Mouse (Mus musculus) midbrain, embryonic 14.5 days (tissue): ENCODE measurements at regions not wholly inside any gene's neighbourhood (a gene's known extent, or its start where the extent isn't known, plus 50 kb on each side); places are given as distances from the start of the nearest gene placed in this dataset.

Source experiments
- ATAC-seq: fragments of 200-750 bp; cut with Nextera tagmentation; 2 replicates; pipeline ENCODE4 v1.8.0; 2017; ENCODE audit warnings: moderate number of reproducible peaks, moderate library complexity; ENCODE audit not compliant: low FRiP score, low TSS enrichment
- DNase-seq: peaks from one replicate; pipeline ENCODE4 v3.0.0-alpha.2; 2015
- H3K27ac ChIP-seq: fragments of 300-500 bp; sonication (generic); replicated peaks from 2 replicates; pipeline ENCODE4 v1.5.1; 2014; ENCODE audit warnings: mild to moderate bottlenecking, low read depth, low read length, moderate library complexity
- H3K27me3 ChIP-seq: fragments of 300-500 bp; sonication (generic); 2 replicates; pipeline ENCODE4 v1.6.1; 2014; ENCODE audit warnings: low read length, control low read depth, mixed read lengths; ENCODE audit not compliant: control insufficient read depth, insufficient read depth
- H3K36me3 ChIP-seq: fragments of 300-500 bp; sonication (generic); 2 replicates; pipeline ENCODE4 v1.6.1; 2014; ENCODE audit warnings: low read length, control low read depth; ENCODE audit not compliant: control insufficient read depth, insufficient read depth
- H3K4me1 ChIP-seq: fragments of 300-500 bp; sonication (generic); 2 replicates; pipeline ENCODE4 v1.6.1; 2014; ENCODE audit warnings: mild to moderate bottlenecking, antibody characterized with exemption, low read length, control low read depth; ENCODE audit not compliant: control insufficient read depth, insufficient read depth
- H3K4me2 ChIP-seq: fragments of 300-500 bp; sonication (generic); 2 replicates; pipeline ENCODE4 v1.6.1; 2014; ENCODE audit warnings: mild to moderate bottlenecking, low read length, moderate library complexity
- H3K4me3 ChIP-seq: fragments of 300-500 bp; sonication (generic); replicated peaks from 2 replicates; pipeline ENCODE4 v1.5.1; 2014; ENCODE audit warnings: low read depth, low read length
- H3K9ac ChIP-seq: fragments of 300-500 bp; sonication (generic); replicated peaks from 2 replicates; pipeline ENCODE4 v1.6.1; 2014; ENCODE audit warnings: mild to moderate bottlenecking, low read length, moderate library complexity
- H3K9me3 ChIP-seq: fragments of 300-500 bp; sonication (generic); 2 replicates; pipeline ENCODE4 v1.6.1; 2016; ENCODE audit warnings: low read length, control low read depth, mixed read lengths; ENCODE audit not compliant: control insufficient read depth
- WGBS: fragments of 180-500 bp; shearing (Covaris S2); extraction: QIAGEN DNeasy Blood & Tissue Kit; methylation state at CpG from one replicate; pipeline ENCODE4 v1.1.7; 2014; 5-methylcytosine and 5-hydroxymethylcytosine counted together

DNA sequence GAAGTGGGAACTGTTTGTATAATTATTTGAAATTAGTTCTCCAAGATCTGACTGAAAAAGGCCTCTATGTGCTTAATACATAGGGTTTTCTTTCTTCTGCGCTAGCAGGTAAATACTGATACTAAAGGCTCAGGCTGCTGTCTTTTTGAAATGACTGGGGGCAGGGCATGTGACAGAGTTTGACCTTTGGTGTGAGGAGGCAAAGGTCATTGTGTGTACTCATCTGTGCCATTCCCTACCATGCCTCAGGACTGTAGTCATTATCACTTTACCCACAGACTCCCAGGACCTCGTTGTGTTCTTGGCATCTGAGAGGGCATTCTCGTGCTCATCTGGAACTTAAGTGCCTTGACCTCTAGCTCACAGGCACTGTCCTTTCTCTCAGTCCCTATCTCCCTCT lies 88.5 kb downstream of the Sox1 start:
- H3K4me1 ChIP-seq, result peaks cover 24% of the 10 kb centered on the region; the same call in 1 of the 2 replicates
- no peak for DNase-seq
- ATAC-seq, result no peak
- no peak overlapping the region for H3K9ac ChIP-seq
- 86% methylated on average over 3 of the region's 3 CpGs for WGBS
- no peaks in the 10 kb centered on the region for H3K9me3 ChIP-seq
- H3K4me3 ChIP-seq, result no peak overlapping the region
- peaks cover 5% of the 10 kb centered on the region; the same call in 1 of the 2 replicates for H3K27me3 ChIP-seq
- H3K4me2 ChIP-seq, result no peak overlapping the region
- no peaks in the 10 kb centered on the region for H3K36me3 ChIP-seq
- no peak overlapping the region for H3K27ac ChIP-seq

DNA sequence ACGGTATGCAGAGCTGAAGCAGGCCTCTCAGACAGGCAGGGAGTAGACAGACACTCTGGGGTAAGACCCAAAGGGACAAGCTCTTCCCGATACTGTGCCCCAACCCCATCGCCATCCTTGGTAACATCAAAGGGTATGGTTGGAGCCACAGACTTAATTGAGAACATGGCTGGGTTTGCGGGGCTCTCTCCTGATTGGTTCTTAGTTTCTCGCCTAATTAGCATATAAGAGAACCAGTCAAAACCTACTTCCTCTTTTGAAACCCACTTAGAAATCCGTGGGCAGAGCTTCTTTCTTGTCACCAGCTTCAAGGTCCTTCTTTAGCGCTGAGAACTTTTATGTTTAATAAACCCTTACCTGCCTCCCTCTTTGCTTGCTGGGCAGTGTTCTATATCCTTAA lies 87.5 kb upstream of the Spaca7 start:
- peaks cover 19% of the 10 kb centered on the region; the same call in 1 of the 2 replicates for H3K4me1 ChIP-seq
- no peaks in the 10 kb centered on the region for H3K9me3 ChIP-seq
- no peak overlapping the region for H3K9ac ChIP-seq
- ATAC-seq (no peak), DNase-seq (no peak)
- H3K36me3 ChIP-seq, result no peaks in the 10 kb centered on the region
- H3K4me3 ChIP-seq, result no peak overlapping the region
- 78% methylated on average over 7 of the region's 7 CpGs for WGBS
- H3K4me2 ChIP-seq, result no peak overlapping the region
- peaks cover 5% of the 10 kb centered on the region; the same call in 1 of the 2 replicates for H3K27me3 ChIP-seq
- H3K27ac ChIP-seq, result no peak overlapping the region

DNA sequence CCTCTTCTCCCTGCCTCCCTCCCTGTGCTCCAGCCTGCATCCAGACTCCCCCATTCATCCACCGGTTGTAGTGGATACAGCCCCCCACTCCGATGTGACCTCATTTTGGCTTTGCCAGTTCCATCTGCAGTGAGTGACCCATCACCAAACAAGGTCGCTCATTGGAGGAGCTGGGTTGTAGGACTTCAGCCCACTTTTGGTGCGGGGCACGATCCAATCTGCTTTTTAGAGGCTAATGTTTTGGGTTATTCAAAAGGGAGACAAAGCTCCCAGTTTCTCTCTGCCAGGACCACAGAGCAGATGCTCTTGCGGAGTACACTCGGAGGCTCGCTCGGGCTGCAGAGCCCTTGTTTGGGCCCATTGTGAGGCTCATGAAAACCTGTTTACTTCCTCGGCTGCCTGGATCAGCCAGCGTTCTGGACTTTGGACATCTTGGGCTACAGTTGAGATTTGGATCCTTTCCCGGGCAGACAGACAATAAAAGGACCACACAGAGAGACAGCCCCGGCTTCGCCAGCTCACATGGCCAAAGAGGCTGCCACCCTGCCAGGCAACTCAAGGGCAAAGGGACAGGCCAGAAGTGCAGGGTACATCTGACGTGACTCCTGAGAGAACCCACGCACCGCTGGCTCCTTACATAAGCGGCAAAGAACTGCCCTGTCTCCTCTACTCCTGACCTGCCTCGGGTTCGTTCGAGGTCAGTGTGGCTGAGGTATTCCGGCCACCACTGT lies 86.3 kb upstream of the Spaca7 start:
- no peaks in the 10 kb centered on the region for H3K9me3 ChIP-seq
- no peak overlapping the region for H3K9ac ChIP-seq
- H3K4me2 ChIP-seq, result no peak overlapping the region
- peak; percentile 73 for DNase-seq
- peak overlapping the region; percentile 53; the same call in 1 of the 2 replicates for H3K27ac ChIP-seq
- no peak overlapping the region for H3K4me3 ChIP-seq
- peak; percentile 60 for ATAC-seq
- H3K36me3 ChIP-seq, result no peaks in the 10 kb centered on the region
- peaks cover 5% of the 10 kb centered on the region; the same call in 1 of the 2 replicates for H3K27me3 ChIP-seq
- H3K4me1 ChIP-seq, result peaks cover 19% of the 10 kb centered on the region; the same call in 1 of the 2 replicates
- WGBS, result 48% methylated on average over 22 of the region's 22 CpGs

DNA sequence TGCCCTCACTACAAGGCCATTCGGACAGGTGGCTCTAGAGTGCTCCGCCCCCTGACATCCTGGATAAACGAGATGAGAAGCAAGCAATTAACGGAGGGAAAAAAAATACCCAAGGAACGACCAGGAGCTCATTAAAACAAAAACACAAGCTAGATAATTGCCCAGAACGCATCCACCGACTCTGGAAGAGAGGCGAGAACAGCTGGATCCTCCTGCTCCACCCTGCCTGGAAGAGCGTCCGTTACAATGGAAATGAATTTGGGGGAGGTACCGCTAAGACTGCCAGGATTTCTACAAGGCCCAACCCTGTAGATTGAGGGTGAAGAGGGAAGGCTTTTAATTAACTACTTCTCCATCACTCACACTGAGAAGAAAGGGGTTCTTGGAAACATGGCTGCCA lies 85.6 kb upstream of the Spaca7 start:
- Histone ChIP-seq H3K27ac (0 out of 2 replicates have a peak overlapping the region, but pooled peaks have one; percentile 53), H3K9me3 (no peaks in the 10 kb centered on the region), H3K4me1 (peaks cover 12% of the 10 kb centered on the region; the same call in 1 of the 2 replicates), H3K9ac (no peak overlapping the region), H3K4me3 (no peak overlapping the region), H3K27me3 (peaks cover 3% of the 10 kb centered on the region; the same call in 1 of the 2 replicates), H3K36me3 (no peaks in the 10 kb centered on the region), H3K4me2 (no peak overlapping the region)
- no peak for DNase-seq
- ATAC-seq, result no peak
- 53% methylated on average over 11 of the region's 11 CpGs for WGBS

DNA sequence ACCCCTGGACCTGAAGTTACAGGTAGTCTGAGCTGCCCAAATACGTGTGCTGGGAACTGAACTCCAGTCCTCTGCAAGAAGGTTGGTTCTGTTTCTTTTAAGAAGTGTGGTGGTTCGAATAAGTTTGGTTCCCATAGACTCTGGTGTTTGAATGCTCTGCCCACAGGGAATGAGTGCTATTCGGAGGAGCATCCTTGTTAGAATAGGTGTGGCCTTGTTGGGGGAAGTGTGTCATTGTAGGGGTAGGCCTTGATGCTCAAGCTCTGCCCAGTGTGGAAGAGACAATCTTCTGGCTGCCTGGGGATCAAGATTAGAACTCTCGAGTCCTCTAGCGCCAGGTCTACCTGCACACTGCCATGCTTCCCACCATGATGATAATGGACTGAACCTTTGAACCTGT lies 83.6 kb upstream of the Spaca7 start:
- Histone ChIP-seq H3K9ac (no peak overlapping the region), H3K36me3 (no peaks in the 10 kb centered on the region), H3K27ac (no peak overlapping the region), H3K4me1 (peaks cover 10% of the 10 kb centered on the region; the same call in 1 of the 2 replicates), H3K4me2 (no peak overlapping the region), H3K4me3 (no peak overlapping the region), H3K9me3 (no peaks in the 10 kb centered on the region), H3K27me3 (no peaks in the 10 kb centered on the region)
- no peak for ATAC-seq
- no peak for DNase-seq
- WGBS, result 97% methylated on average over 5 of the region's 5 CpGs

DNA sequence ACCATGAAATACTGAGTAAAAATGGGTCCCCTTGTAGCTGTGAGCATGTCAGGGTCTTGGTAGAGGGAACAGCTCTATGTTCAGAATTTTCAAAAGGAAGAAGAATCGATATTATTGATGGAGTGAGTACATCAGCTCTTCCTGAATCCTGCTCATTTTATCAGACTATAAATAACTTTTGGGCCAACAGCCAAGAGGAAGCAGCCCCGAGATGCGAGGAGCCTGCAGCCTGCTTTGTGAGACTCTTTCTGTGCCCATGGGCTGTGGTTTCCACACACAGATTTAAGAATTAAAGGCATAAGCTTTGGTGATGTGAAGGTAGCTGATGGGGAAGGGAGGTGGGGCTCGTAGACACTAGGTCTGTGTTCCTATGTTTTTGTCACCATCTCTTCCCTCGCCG lies 81.4 kb upstream of the Spaca7 start:
- H3K9me3 ChIP-seq, result no peaks in the 10 kb centered on the region
- H3K4me3 ChIP-seq, result no peak overlapping the region
- no peaks in the 10 kb centered on the region for H3K36me3 ChIP-seq
- DNase-seq (no peak), ATAC-seq (no peak)
- H3K27me3 ChIP-seq, result no peaks in the 10 kb centered on the region
- 88% methylated on average over 6 of the region's 6 CpGs for WGBS
- no peak overlapping the region for H3K9ac ChIP-seq
- H3K27ac ChIP-seq, result no peak overlapping the region
- 0 out of 2 replicates have a peak, but pooled peaks cover under 1% of the 10 kb centered on the region for H3K4me1 ChIP-seq
- no peak overlapping the region for H3K4me2 ChIP-seq

DNA sequence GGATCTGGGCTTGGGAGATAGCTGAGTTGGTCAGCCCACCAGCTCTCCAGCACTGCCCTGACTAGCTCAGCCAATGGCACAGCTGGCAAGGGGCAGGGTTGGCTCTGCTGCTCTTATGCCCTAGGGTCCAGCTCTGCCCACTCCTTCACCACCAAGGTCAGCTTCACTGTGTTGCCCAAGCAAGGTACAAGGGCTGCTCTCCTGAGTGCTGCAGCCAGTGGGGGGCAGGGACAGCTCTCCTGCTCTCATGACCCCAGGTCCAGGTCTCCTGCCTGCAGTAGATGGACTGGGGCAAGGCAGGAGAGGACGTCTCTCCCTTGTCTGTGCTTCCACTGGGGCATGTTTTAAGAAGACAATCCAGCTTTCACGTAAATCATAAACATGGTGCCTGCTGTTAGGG lies 80.4 kb upstream of the Spaca7 start:
- Histone ChIP-seq H3K4me3 (no peak overlapping the region), H3K27ac (no peak overlapping the region), H3K4me1 (0 out of 2 replicates have a peak, but pooled peaks cover 5% of the 10 kb centered on the region), H3K36me3 (no peaks in the 10 kb centered on the region), H3K9ac (no peak overlapping the region), H3K27me3 (0 out of 2 replicates have a peak, but pooled peaks cover 3% of the 10 kb centered on the region), H3K4me2 (no peak overlapping the region), H3K9me3 (no peaks in the 10 kb centered on the region)
- ATAC-seq (no peak), DNase-seq (no peak)
- 73% methylated on average over 2 of the region's 2 CpGs for WGBS

DNA sequence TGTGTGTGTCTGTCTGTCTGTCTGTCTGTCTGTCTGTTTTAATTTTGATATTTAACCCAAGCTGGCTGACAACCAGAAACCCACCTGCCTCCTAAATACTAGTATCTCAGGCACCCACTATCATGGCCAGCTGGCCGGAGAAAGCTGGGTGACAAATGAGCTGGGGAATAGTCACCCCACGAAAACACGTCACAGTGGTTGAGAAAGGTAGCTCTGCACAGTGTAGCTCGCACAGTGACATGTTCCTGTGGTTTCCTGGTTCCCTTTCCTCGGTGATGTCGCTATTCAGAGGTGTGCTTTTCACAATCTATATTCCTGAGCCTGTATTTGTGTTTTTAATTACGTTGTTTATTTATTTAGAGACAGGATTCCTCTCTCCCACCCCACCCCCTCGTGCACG lies 78.3 kb upstream of the Spaca7 start:
- H3K36me3 ChIP-seq, result no peaks in the 10 kb centered on the region
- H3K4me2 ChIP-seq, result no peak overlapping the region
- no peaks in the 10 kb centered on the region for H3K9me3 ChIP-seq
- no peak overlapping the region for H3K4me3 ChIP-seq
- 0 out of 2 replicates have a peak, but pooled peaks cover 6% of the 10 kb centered on the region for H3K27me3 ChIP-seq
- 92% methylated on average over 9 of the region's 9 CpGs for WGBS
- no peak for DNase-seq
- no peak overlapping the region for H3K27ac ChIP-seq
- H3K4me1 ChIP-seq, result 0 out of 2 replicates have a peak, but pooled peaks cover 8% of the 10 kb centered on the region
- H3K9ac ChIP-seq, result no peak overlapping the region
- no peak for ATAC-seq

DNA sequence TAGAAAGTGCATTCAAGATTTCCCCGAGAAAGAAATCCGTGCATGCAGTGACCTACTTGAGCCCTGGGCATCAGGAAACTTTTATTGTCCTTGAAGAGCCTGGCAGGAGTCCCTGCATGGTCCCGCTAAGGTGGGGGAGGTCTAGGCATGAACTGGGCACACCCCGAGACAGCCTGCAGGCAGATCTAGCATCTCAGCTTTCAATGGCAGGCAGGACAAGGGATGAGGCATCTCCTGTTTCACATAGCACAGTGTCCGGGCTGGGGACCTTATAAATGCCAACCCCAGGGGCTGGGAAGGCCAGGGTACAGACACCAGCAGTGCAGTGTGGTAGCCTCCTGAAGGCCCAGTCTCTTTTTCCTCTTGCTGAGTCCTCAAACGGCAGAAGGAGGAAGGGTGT lies 75.4 kb upstream of the Spaca7 start:
- DNase-seq (no peak), ATAC-seq (no peak)
- Histone ChIP-seq H3K4me1 (peaks cover 12% of the 10 kb centered on the region), H3K36me3 (no peaks in the 10 kb centered on the region), H3K27ac (no peak overlapping the region), H3K27me3 (peaks cover 12% of the 10 kb centered on the region), H3K4me3 (no peak overlapping the region), H3K9ac (no peak overlapping the region), H3K4me2 (no peak overlapping the region), H3K9me3 (no peaks in the 10 kb centered on the region)
- WGBS, result 7% methylated on average over 6 of the region's 6 CpGs
